Mouse (Mus musculus) heart, embryonic 15.5 days (tissue): ENCODE data around the gene Cpne9. TPM values are rescaled to one million over a fixed set of nuclear protein-coding genes. Genes with fewer than 3 reads are reported as not detected.

Experiments used
- ATAC-seq: fragments of 200-750 bp; cut with Nextera tagmentation; replicated peaks from 2 replicates; pipeline ENCODE4 v1.8.0; 2017; ENCODE audit warnings: low read depth, moderate TSS enrichment; ENCODE audit not compliant: insufficient number of reproducible peaks, insufficient read depth, low FRiP score
- H3K27ac ChIP-seq: fragments of 300-500 bp; sonication (generic); 2 replicates; pipeline ENCODE4 v1.5.1; 2015; ENCODE audit warnings: mild to moderate bottlenecking, inconsistent platforms
- H3K27me3 ChIP-seq: fragments of 300-500 bp; sonication (generic); 2 replicates; pipeline ENCODE4 v1.6.1; 2015; ENCODE audit warnings: inconsistent platforms
- H3K36me3 ChIP-seq: fragments of 300-500 bp; sonication (generic); 2 replicates; pipeline ENCODE4 v1.6.1; 2015; ENCODE audit warnings: mild to moderate bottlenecking, inconsistent platforms
- H3K4me1 ChIP-seq: fragments of 300-500 bp; sonication (generic); replicated peaks from 2 replicates; pipeline ENCODE4 v1.6.1; 2015; ENCODE audit warnings: inconsistent platforms
- H3K4me2 ChIP-seq: fragments of 300-500 bp; sonication (generic); 2 replicates; pipeline ENCODE4 v1.6.1; 2015; ENCODE audit warnings: inconsistent platforms, mild to moderate bottlenecking, moderate library complexity
- H3K4me3 ChIP-seq: fragments of 300-500 bp; sonication (generic); 2 replicates; pipeline ENCODE4 v1.5.1; 2015; ENCODE audit warnings: mild to moderate bottlenecking, inconsistent platforms
- H3K9ac ChIP-seq: fragments of 300-500 bp; sonication (generic); 2 replicates; pipeline ENCODE4 v1.6.1; 2015; ENCODE audit warnings: mild to moderate bottlenecking, inconsistent platforms
- H3K9me3 ChIP-seq: fragments of 300-500 bp; sonication (generic); replicated peaks from 2 replicates; pipeline ENCODE4 v1.6.1; 2016; ENCODE audit warnings: inconsistent platforms
- WGBS: fragments of 180-500 bp; shearing (Covaris S2); methylation state at CpG from one replicate; pipeline ENCODE4 v1.1.7; 2015; ENCODE audit warnings: mixed read lengths; 5-methylcytosine and 5-hydroxymethylcytosine counted together
- polyA plus RNA-seq: library from polyadenylated mRNA; unstranded; fragments of >200 nt; fragmentation: Nextera tagmentation; extraction: Ambion mirVana; gene quantifications from 2 replicates; pipeline ENCODE4 v1.2.1, GENCODE M21; 2015

Gene Cpne9
- polyA plus RNA-seq, 1 experiment from 2014 or later: not detected

DNA sequence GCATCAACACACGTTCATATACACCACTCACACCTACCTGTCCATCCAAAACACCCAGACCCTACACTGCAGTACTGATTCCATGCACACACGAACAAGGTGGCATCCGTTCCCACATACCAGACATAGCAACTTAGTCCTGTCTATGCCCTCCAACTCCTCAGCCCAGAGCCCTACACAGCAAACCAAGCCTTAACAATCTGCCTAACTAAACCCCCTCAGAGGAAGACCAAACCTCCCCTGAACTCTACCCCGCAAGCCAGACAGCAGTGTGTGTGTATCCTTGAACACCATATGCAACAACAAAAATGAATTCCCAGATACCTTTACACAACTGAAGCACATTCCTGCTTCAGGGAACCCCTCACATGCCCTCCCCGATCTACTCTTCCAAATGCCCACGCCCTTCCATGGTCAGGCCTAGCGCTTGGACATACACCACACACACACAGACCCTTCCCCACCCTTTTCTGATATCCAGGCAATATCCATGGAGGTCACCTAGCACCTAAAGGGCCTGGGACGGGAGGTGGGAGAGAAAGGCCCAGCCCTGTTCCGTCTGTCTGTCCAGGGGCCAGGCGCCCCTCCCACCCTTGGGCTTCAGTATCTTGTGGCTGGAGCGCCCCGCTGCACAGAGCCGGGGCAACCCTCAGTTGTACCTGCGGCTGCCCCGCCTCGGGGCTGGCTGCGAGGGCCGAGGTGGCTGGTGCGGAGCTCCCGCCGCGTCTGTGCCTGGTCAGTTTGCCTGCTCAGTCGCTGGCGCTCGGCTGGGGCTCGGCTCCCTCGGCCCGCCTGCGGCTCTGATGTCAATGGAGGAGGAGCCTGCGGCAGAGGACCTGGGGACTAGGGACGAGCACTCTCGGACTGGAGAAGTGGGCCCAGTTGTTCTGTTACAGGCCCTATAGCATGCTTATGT, 61.3 kb downstream of the Cpne9 start, which contains the start of gene Camk1:
TSS of gene Camk1 (minus strand) at position 808 of the 916 bp plus-strand sequence.
- Histone ChIP-seq H3K4me2 (peak within 1 kb of the TSS; percentile 80), H3K27ac (peak within 1 kb of the TSS; percentile 82), H3K4me1 (peaks cover 30% of the 10 kb centered on the region), H3K36me3 (peaks cover 18% of the 10 kb centered on the region; the same call in 1 of the 2 replicates), H3K4me3 (peak within 1 kb of the TSS; percentile 73), H3K9ac (peak within 1 kb of the TSS; percentile 82), H3K9me3 (no peaks in the 10 kb centered on the region), H3K27me3 (no peaks in the 10 kb centered on the region)
- WGBS: 9% methylated on average over 32 of the region's 32 CpGs
- peak; percentile 86 for ATAC-seq

GRCm38 (mm10) chr6:113344321-113344720, 62.2 kb downstream of the Cpne9 start:
- WGBS: 20% methylated on average over 2 of the region's 2 CpGs
- peaks cover 30% of the 10 kb centered on the region for H3K4me1 ChIP-seq
- H3K9me3 ChIP-seq: no peaks in the 10 kb centered on the region
- H3K36me3 ChIP-seq: peaks cover 9% of the 10 kb centered on the region; the same call in 1 of the 2 replicates
- H3K4me3 ChIP-seq: peak overlapping the region; percentile 73
- peak overlapping the region; percentile 80 for H3K4me2 ChIP-seq
- ATAC-seq: peak; percentile 31; the same call in 1 of the 2 replicates
- no peak overlapping the region for H3K9ac ChIP-seq
- H3K27me3 ChIP-seq: no peaks in the 10 kb centered on the region
- H3K27ac ChIP-seq: peak overlapping the region; percentile 82

GRCm38 (mm10) chr6:113346897-113347296, 64.8 kb downstream of the Cpne9 start:
- no peak overlapping the region for H3K27ac ChIP-seq
- no peaks in the 10 kb centered on the region for H3K9me3 ChIP-seq
- H3K9ac ChIP-seq: no peak overlapping the region
- WGBS: 75% methylated on average over 4 of the region's 4 CpGs
- H3K4me3 ChIP-seq: no peak overlapping the region
- peaks cover 25% of the 10 kb centered on the region for H3K4me1 ChIP-seq
- no peaks in the 10 kb centered on the region for H3K36me3 ChIP-seq
- ATAC-seq: no peak
- no peaks in the 10 kb centered on the region for H3K27me3 ChIP-seq
- H3K4me2 ChIP-seq: no peak overlapping the region

DNA sequence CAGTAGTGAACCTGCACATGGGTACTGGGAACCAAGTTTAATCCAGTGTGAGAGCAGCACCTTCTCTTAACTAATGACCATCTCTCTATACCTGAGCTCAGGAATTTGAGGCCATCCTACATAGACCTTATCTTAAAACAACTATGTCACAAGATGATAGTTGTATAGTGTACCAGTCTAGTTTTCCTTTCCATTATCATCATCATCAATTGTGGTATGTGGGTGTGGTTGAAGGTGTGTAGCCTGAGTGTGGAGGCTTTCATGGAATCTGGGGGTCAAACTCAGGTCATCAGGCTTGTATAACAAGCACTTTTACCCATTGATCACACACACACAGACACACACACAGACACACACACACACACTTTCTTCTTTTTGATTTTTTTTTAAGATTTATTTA, 68.4 kb downstream of the Cpne9 start:
- ATAC-seq: no peak
- no peaks in the 10 kb centered on the region for H3K9me3 ChIP-seq
- no peaks in the 10 kb centered on the region for H3K4me1 ChIP-seq
- no peaks in the 10 kb centered on the region for H3K36me3 ChIP-seq
- no peak overlapping the region for H3K4me3 ChIP-seq
- no peaks in the 10 kb centered on the region for H3K27me3 ChIP-seq
- H3K9ac ChIP-seq: no peak overlapping the region
- no peak overlapping the region for H3K27ac ChIP-seq
- no peak overlapping the region for H3K4me2 ChIP-seq

DNA sequence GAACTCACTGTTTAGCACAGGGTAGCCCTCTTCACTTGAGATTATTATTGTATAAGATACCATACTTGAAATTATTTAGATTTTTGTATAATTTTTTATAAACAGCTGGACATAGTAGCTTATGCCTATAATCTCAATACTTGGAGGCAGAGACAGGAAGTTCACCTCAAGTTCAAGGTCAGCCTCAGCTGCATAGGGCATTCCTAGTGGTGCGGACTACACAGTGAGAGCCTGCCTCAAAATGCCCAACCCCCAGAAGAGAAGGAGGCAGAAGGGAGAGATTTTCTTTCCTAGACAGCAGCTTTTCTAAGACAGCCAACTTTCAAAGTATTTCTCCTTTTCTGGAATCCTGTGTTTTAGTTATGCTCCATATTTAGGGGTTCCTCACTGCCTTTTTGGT, 69.1 kb downstream of the Cpne9 start:
- Histone ChIP-seq H3K27ac (no peak overlapping the region), H3K4me2 (no peak overlapping the region), H3K9ac (no peak overlapping the region), H3K4me3 (no peak overlapping the region), H3K27me3 (no peaks in the 10 kb centered on the region), H3K9me3 (no peaks in the 10 kb centered on the region), H3K4me1 (no peaks in the 10 kb centered on the region), H3K36me3 (no peaks in the 10 kb centered on the region)
- 53% methylated on average over 1 of the region's 1 CpGs for WGBS
- no peak for ATAC-seq

GRCm38 (mm10) chr6:113351653-113352052, 69.5 kb downstream of the Cpne9 start:
- ATAC-seq: no peak

DNA sequence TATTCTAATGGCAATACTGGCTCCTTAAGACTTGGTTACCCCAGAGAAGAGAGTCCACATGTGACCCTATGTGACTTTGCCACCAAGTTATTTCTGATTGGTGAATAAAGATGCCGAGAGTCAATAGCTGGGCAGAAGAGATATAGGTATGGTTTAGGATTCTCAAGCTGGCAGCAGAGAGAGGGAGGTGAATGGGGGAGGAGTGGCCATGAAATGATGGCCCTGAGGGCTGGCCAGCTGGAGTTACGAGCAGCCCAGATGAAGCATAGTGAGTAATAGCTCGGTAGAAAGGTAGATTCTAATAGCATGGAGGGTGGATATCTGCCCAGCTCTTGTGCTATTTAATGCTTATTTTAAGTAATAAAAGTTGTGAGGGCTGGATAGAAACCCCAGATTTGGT, 70.7 kb downstream of the Cpne9 start:
- Histone ChIP-seq H3K27me3 (no peaks in the 10 kb centered on the region), H3K36me3 (no peaks in the 10 kb centered on the region), H3K4me1 (no peaks in the 10 kb centered on the region), H3K9me3 (no peaks in the 10 kb centered on the region), H3K4me3 (no peak overlapping the region), H3K4me2 (no peak overlapping the region), H3K9ac (no peak overlapping the region), H3K27ac (no peak overlapping the region)
- WGBS: 75% methylated on average over 3 of the region's 3 CpGs
- no peak for ATAC-seq

More at GRCm38 (mm10) chr6:113351653-113352052, 69.5 kb downstream of the Cpne9 start:
- no peak overlapping the region for H3K27ac ChIP-seq
- H3K9me3 ChIP-seq: no peaks in the 10 kb centered on the region
- H3K4me2 ChIP-seq: no peak overlapping the region
- no peak overlapping the region for H3K9ac ChIP-seq
- no peak overlapping the region for H3K4me3 ChIP-seq
- H3K27me3 ChIP-seq: no peaks in the 10 kb centered on the region
- H3K4me1 ChIP-seq: no peaks in the 10 kb centered on the region
- no peaks in the 10 kb centered on the region for H3K36me3 ChIP-seq
- 62% methylated on average over 10 of the region's 10 CpGs for WGBS

DNA sequence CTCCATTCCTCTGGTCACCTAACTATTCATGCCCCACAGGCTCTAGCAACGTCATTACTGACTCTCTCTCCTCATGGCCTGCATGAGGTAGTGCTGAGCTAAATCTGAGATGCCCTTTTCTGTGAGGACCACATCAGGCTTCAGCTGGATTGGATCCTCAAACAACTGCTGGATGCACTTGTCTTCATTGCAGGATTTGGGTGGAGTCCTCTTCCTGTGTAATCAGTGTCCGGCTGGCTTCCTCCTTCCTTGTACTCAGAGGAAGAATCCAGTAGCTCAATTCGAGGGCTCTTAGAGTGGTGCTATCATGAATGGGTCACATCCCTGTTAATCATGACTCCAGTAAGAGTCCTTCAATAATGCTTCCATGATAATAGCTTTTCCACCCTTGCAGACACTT, 71.6 kb downstream of the Cpne9 start:
- no peaks in the 10 kb centered on the region for H3K4me1 ChIP-seq
- no peak for ATAC-seq
- WGBS: 63% methylated on average over 3 of the region's 3 CpGs
- no peak overlapping the region for H3K27ac ChIP-seq
- no peak overlapping the region for H3K9ac ChIP-seq
- no peak overlapping the region for H3K4me3 ChIP-seq
- no peaks in the 10 kb centered on the region for H3K27me3 ChIP-seq
- H3K36me3 ChIP-seq: no peaks in the 10 kb centered on the region
- H3K4me2 ChIP-seq: no peak overlapping the region
- H3K9me3 ChIP-seq: no peaks in the 10 kb centered on the region

Other genes starting within 250 kb of the Cpne9 start
- 32.4 and 37.8 TPM in 2 replicates for gene Thumpd3, start 236.1 kb upstream of the Cpne9 start, polyA plus RNA-seq
- 42.6 and 53.4 TPM in 2 replicates for gene Setd5, start 204.9 kb upstream of the Cpne9 start, polyA plus RNA-seq
- gene Lhfpl4, start 86.9 kb upstream of the Cpne9 start, polyA plus RNA-seq: 0.35 and 0.81 TPM in 2 replicates
- 20.8 and 26.7 TPM in 2 replicates for gene Mtmr14, start 44.5 kb upstream of the Cpne9 start, polyA plus RNA-seq
- gene Brpf1, start 24.8 kb downstream of the Cpne9 start, polyA plus RNA-seq: 9.0 and 12.0 TPM in 2 replicates
- gene Ogg1, start 44.7 kb downstream of the Cpne9 start, polyA plus RNA-seq: 6.1 and 9.6 TPM in 2 replicates
- gene Camk1, start 61.7 kb downstream of the Cpne9 start, polyA plus RNA-seq: 110 and 122 TPM in 2 replicates
- 36.1 and 43.9 TPM in 2 replicates for gene Tada3, start 95.6 kb downstream of the Cpne9 start, polyA plus RNA-seq
- 232 and 253 TPM in 2 replicates for gene Arpc4, start 95.8 kb downstream of the Cpne9 start, polyA plus RNA-seq
- 1.4 and 2.0 TPM in 2 replicates for gene Ttll3, start 107.0 kb downstream of the Cpne9 start, polyA plus RNA-seq
- gene Rpusd3, start 137.0 kb downstream of the Cpne9 start, polyA plus RNA-seq: 9.5 and 16.1 TPM in 2 replicates
- not detected in 2 replicates for gene Cidec, start 153.5 kb downstream of the Cpne9 start, polyA plus RNA-seq
- gene Jagn1, start 160.3 kb downstream of the Cpne9 start, polyA plus RNA-seq: 57.4 and 64.0 TPM in 2 replicates
- 1.4 and 3.5 TPM in 2 replicates for gene Il17re, start 176.2 kb downstream of the Cpne9 start, polyA plus RNA-seq
- gene Il17rc, start 189.1 kb downstream of the Cpne9 start, polyA plus RNA-seq: 11.5 and 15.6 TPM in 2 replicates
- 38.3 and 44.3 TPM in 2 replicates for gene Creld1, start 201.0 kb downstream of the Cpne9 start, polyA plus RNA-seq
- 0.18 and 0.33 TPM in 2 replicates for gene Prrt3, start 219.6 kb downstream of the Cpne9 start, polyA plus RNA-seq
- 84.7 and 90.0 TPM in 2 replicates for gene Emc3, start 249.3 kb downstream of the Cpne9 start, polyA plus RNA-seq
- gene Fancd2, start 249.4 kb downstream of the Cpne9 start, polyA plus RNA-seq: 7.8 and 7.9 TPM in 2 replicates